Mouse (Mus musculus) neural tube, embryonic 14.5 days (tissue): ENCODE measurements around the gene Gorasp2. TPM values are rescaled to one million over a fixed set of nuclear protein-coding genes. Genes with fewer than 3 reads are reported as not detected.

Experiments
- ATAC-seq: fragments of 200-750 bp; cut with Nextera tagmentation; 2 replicates; pipeline ENCODE4 v1.8.0; 2017; ENCODE audit warnings: low read depth, mild to moderate bottlenecking, moderate TSS enrichment, moderate library complexity
- H3K27ac ChIP-seq: fragments of 300-500 bp; sonication (generic); 2 replicates; pipeline ENCODE4 v1.5.1; 2014; ENCODE audit warnings: low read depth, mild to moderate bottlenecking, control low read depth, low read length, moderate library complexity, mixed read lengths
- H3K27me3 ChIP-seq: fragments of 300-500 bp; sonication (generic); 2 replicates; pipeline ENCODE4 v1.6.1; 2014; ENCODE audit warnings: low read length; ENCODE audit not compliant: control insufficient read depth, insufficient read depth
- H3K36me3 ChIP-seq: fragments of 300-500 bp; sonication (generic); 2 replicates; pipeline ENCODE4 v1.6.1; 2014; ENCODE audit warnings: low read length, mixed read lengths; ENCODE audit not compliant: control insufficient read depth, insufficient read depth
- H3K4me1 ChIP-seq: fragments of 300-500 bp; sonication (generic); 2 replicates; pipeline ENCODE4 v1.6.1; 2014; ENCODE audit warnings: low read length; ENCODE audit not compliant: control insufficient read depth, insufficient read depth
- H3K4me2 ChIP-seq: fragments of 300-500 bp; sonication (generic); 2 replicates; pipeline ENCODE4 v1.6.1; 2014; ENCODE audit warnings: mild to moderate bottlenecking, low read depth, low read length, control low read depth
- H3K4me3 ChIP-seq: fragments of 300-500 bp; sonication (generic); 2 replicates; pipeline ENCODE4 v1.5.1; 2014; ENCODE audit warnings: low read depth, low read length, control low read depth, mixed read lengths
- H3K9ac ChIP-seq: fragments of 300-500 bp; sonication (generic); replicated peaks from 2 replicates; pipeline ENCODE4 v1.6.1; 2014; ENCODE audit warnings: low read depth, mild to moderate bottlenecking, control low read depth, low read length, mixed read lengths
- H3K9me3 ChIP-seq: fragments of 300-500 bp; sonication (generic); 2 replicates; pipeline ENCODE4 v1.6.1; 2016; ENCODE audit warnings: low read length; ENCODE audit not compliant: control insufficient read depth
- WGBS: fragments of 180-500 bp; shearing (Covaris S2); extraction: QIAGEN DNeasy Blood & Tissue Kit; methylation state at CpG from one replicate; pipeline ENCODE4 v1.1.7; 2014; 5-methylcytosine and 5-hydroxymethylcytosine counted together
- polyA plus RNA-seq: library from polyadenylated mRNA; unstranded; fragments of >200 nt; fragmentation: Nextera tagmentation; extraction: Ambion mirVana; gene quantifications from 2 replicates; pipeline ENCODE4 v1.2.1, GENCODE M21; 2014

Gorasp2 gene
- polyA plus RNA-seq, 1 experiment from 2014 or later = 130 TPM

DNA sequence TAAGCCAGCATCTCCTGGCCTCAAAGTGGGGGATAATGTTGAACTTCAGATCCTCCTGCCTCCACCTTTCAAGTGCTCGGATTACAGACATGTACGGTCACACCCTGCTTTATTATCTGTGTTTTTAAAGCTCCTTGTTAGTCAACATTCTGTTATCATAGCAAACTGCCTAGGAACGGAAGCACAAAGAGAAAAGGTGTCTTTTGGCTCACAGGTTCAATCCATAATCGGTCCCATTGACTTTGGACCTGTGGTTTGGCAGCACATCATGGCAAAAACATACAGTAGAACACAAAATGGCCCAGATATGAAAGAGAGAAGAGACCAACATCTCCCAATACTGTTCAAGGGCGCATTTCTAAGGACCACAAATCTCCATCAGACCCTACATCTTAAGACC, 13.1 kb upstream of the Gorasp2 start:
- no peak overlapping the region for H3K4me3 ChIP-seq
- H3K36me3 ChIP-seq = no peaks in the 10 kb centered on the region
- no peak overlapping the region for H3K4me2 ChIP-seq
- no peaks in the 10 kb centered on the region for H3K27me3 ChIP-seq
- no peak overlapping the region for H3K9ac ChIP-seq
- no peak for ATAC-seq
- H3K27ac ChIP-seq = no peak overlapping the region
- 88% methylated on average over 5 of the region's 5 CpGs for WGBS
- H3K9me3 ChIP-seq = no peaks in the 10 kb centered on the region
- H3K4me1 ChIP-seq = peaks cover 11% of the 10 kb centered on the region

DNA sequence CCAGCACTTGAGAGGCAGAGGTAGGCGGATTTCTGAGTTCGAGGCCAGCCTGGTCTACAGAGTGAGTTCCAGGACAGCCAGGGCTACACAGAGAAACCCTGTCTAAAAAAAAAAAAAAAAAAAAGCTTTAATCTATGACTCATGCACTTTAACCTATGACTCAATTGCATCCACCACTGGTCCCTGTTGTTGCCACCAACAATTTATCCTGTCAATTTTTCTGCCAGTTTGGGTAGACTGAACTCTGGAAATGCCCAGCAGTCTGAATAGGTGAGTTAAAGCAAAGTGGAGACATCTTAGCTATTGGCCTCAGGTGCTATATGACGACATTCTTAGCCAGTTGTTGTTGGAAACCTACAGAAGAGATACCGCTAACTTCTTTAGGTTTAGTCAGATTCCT, 11.9 kb upstream of the Gorasp2 start:
- H3K9me3 ChIP-seq = no peaks in the 10 kb centered on the region
- no peak overlapping the region for H3K9ac ChIP-seq
- 88% methylated on average over 4 of the region's 4 CpGs for WGBS
- H3K4me2 ChIP-seq = no peak overlapping the region
- H3K4me3 ChIP-seq = no peak overlapping the region
- no peak for ATAC-seq
- no peak overlapping the region for H3K27ac ChIP-seq
- H3K4me1 ChIP-seq = no peaks in the 10 kb centered on the region
- no peaks in the 10 kb centered on the region for H3K36me3 ChIP-seq
- H3K27me3 ChIP-seq = no peaks in the 10 kb centered on the region

DNA sequence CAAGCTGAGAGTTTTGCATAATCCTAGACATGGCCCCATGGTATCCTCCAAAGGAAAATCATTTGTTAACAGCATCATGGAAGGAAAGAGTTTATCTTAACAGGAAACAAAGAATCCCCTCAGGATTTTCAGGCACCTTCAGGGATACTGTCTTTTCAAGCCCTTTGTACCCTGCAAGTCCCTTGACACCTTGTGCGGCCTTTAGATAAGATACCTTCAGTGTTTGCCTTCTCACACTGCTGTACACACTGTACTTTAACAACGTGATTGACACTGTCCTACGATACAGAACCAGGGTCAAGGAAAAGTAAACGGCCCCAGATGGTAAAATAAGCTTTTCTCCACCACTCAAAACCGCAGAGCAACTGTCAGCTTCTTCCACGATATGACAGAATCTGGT, 9.6 kb upstream of the Gorasp2 start:
- no peaks in the 10 kb centered on the region for H3K9me3 ChIP-seq
- no peak overlapping the region for H3K27ac ChIP-seq
- no peak overlapping the region for H3K4me2 ChIP-seq
- H3K36me3 ChIP-seq = no peaks in the 10 kb centered on the region
- H3K4me3 ChIP-seq = no peak overlapping the region
- H3K9ac ChIP-seq = no peak overlapping the region
- 74% methylated on average over 6 of the region's 6 CpGs for WGBS
- H3K27me3 ChIP-seq = no peaks in the 10 kb centered on the region
- no peaks in the 10 kb centered on the region for H3K4me1 ChIP-seq
- no peak for ATAC-seq

DNA sequence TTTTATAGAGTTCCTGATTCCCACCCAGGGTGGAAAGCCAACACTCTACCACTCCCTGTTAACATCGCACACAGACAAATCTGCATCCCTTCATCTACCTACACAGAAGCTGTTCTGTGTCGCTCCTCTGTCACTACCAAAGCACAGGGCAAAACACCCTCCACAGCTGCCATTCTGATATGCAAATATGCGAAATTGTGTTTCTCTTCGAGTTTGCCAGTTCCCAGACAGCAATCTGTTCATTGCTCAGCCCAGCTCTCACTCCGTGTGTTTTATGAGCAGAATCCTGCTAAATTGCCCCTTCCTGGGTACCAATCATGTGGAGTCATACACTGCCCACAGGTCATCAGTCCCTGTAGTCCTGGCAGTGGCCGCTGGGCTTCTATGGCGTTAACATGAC, 4.3 kb upstream of the Gorasp2 start:
- H3K9me3 ChIP-seq = no peaks in the 10 kb centered on the region
- 63% methylated on average over 7 of the region's 7 CpGs for WGBS

DNA sequence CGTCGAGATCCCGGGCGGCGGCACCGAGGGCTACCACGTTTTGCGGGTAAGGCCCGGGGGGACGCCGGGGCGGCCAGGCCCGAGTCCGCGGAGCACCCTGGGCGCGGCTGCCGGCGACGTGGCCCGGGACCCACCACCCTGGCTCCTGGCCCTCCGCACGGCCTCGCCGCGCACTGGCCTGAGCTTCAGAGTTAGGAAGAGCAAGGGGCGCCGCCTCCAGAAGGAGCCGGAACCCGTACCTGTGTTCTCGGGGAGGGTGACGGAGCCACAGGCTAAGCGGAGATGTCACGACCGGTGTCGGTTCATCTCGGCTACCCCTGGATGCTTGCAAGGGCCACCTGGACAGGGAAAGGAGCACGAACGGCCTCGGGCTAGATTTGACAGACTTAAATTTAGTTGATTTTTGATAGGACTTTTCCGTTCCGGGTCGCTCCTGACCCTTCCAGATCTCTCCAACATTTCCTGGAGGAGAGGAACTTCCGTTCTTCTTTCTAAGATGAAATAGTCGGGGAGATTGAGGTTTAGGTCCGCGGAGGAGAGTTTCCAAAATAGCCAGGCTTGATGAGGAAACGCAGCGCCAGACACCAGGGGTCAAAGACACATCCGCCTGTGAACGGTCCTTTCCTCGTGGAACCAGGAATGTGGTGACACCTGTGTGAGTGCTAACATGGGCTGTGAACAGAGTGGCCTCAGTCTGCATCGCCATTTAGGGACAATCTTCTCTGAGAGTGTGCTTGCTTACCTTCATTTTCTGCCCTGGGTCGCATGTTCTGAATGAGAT, 529 bp downstream of the Gorasp2 start, which contains the start of gene Gm26558:
TSS of gene Gm26558 (minus strand) at position 394 of the 781 bp plus-strand sequence.
- ATAC-seq = peak; percentile 80
- Histone ChIP-seq H3K27ac (peak within 1 kb of the TSS; percentile 88), H3K27me3 (no peaks in the 10 kb centered on the region), H3K9me3 (no peaks in the 10 kb centered on the region), H3K9ac (peak within 1 kb of the TSS; percentile 90), H3K4me3 (peak within 1 kb of the TSS; percentile 96), H3K36me3 (no peaks in the 10 kb centered on the region), H3K4me1 (peaks cover 12% of the 10 kb centered on the region), H3K4me2 (peak within 1 kb of the TSS; percentile 80)
- WGBS = under 1% methylated on average over 52 of the region's 54 CpGs

More for the DNA sequence above, 4.3 kb upstream of the Gorasp2 start:
- Histone ChIP-seq H3K4me1 (no peaks in the 10 kb centered on the region), H3K27ac (no peak overlapping the region), H3K36me3 (no peaks in the 10 kb centered on the region), H3K9ac (no peak overlapping the region), H3K4me2 (no peak overlapping the region), H3K4me3 (no peak overlapping the region), H3K27me3 (no peaks in the 10 kb centered on the region)
- ATAC-seq = no peak

DNA sequence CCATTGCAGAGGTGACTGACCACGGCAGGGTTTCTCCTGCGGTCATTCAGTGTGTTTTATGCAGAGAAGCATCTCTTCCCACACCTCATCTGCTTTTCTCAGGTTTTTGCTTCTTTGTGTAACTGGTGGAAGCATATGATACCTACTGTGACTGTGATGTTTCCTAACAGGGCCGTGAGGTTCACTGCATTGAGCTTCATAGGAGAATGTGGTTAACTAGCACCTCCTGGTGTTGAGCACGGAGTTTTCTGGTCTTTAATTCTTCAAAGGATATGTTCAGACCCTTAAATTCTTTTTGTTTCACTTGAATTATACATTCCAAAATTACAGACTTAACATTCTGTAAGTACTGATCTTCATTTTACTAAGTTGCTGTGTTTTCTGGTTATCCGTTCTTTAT, 2.4 kb downstream of the Gorasp2 start:
- 80% methylated on average over 5 of the region's 5 CpGs for WGBS
- Histone ChIP-seq H3K27me3 (no peaks in the 10 kb centered on the region), H3K4me3 (no peak overlapping the region), H3K9me3 (no peaks in the 10 kb centered on the region), H3K9ac (no peak overlapping the region), H3K4me1 (peaks cover 12% of the 10 kb centered on the region), H3K27ac (no peak overlapping the region), H3K4me2 (no peak overlapping the region; the same call in 1 of the 2 replicates), H3K36me3 (no peaks in the 10 kb centered on the region)
- no peak for ATAC-seq

DNA sequence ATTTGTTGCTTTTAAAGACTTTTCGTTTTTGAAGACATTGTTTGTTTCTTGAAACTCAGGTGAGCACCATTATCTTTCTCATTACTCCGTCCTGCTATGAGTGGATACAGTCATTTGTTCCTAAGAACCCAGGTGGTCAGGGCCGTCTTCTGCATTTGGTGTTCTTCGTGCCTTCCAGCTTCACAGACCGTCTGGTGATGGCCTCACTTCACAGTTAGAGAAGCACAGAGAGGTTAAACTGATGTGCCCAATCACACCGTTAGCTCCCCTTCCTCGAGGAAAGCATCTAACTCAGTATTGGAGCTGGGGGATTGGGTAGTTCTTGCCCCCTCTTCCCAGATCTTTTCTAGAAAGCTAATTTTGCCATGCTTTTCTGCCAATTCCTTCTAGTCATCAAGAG, 5.6 kb downstream of the Gorasp2 start:
- WGBS = 94% methylated on average over 7 of the region's 7 CpGs
- Histone ChIP-seq H3K9me3 (no peaks in the 10 kb centered on the region), H3K4me2 (no peak overlapping the region), H3K27ac (no peak overlapping the region), H3K4me1 (peaks cover 12% of the 10 kb centered on the region), H3K36me3 (no peaks in the 10 kb centered on the region), H3K4me3 (no peak overlapping the region), H3K27me3 (no peaks in the 10 kb centered on the region), H3K9ac (no peak overlapping the region)
- ATAC-seq = no peak

DNA sequence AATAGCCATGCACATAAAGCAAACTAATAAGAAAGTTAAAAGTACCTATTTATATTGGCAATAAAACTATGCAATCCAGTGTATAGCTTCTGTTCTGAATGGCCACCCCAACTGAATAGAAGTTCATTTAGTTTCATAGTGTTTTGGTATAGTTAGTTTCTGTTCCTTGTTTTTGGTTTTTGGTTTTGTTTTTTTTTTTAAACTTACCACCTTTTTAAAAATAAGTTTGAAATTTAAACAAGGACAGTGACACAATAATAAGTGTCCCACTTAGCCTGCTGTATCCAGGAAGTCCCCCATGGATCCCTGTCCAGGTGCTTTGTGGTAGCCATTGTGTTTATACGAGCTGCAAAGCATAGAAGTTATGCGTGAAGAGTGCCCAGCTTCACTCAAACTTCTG, 7.9 kb downstream of the Gorasp2 start:
- WGBS = 74% methylated on average over 2 of the region's 2 CpGs
- H3K9me3 ChIP-seq = no peaks in the 10 kb centered on the region
- no peak overlapping the region for H3K4me3 ChIP-seq
- H3K4me2 ChIP-seq = no peak overlapping the region
- no peak overlapping the region for H3K27ac ChIP-seq
- no peaks in the 10 kb centered on the region for H3K27me3 ChIP-seq
- H3K4me1 ChIP-seq = no peaks in the 10 kb centered on the region
- ATAC-seq = no peak
- H3K9ac ChIP-seq = no peak overlapping the region
- no peaks in the 10 kb centered on the region for H3K36me3 ChIP-seq

DNA sequence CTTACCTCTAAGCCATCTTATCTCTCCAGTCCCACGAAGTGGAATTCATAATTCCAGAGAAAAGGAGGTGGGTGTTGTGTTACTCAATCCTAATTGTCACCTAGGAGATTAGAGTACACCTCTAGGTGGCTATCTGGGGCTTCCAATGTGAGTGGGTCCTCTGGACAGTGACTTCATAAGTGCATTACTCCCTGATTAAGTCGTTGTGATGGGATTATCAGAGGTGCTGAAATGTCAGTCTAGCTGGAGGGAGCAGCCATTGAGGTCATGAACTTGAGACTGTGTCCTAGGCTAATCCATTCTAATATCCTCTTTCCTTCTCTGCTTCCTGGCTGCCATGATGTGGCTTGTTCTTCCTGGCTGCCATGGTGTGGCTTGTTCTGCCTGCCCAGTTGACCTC, 8.5 kb downstream of the Gorasp2 start:
- no peak for ATAC-seq
- Histone ChIP-seq H3K27me3 (no peaks in the 10 kb centered on the region), H3K9ac (no peak overlapping the region), H3K9me3 (no peaks in the 10 kb centered on the region), H3K4me3 (no peak overlapping the region), H3K27ac (no peak overlapping the region), H3K4me2 (no peak overlapping the region), H3K36me3 (no peaks in the 10 kb centered on the region), H3K4me1 (no peaks in the 10 kb centered on the region)
- 75% methylated on average over 2 of the region's 2 CpGs for WGBS
